Mouse (Mus musculus) forelimb bud, embryonic 11.5 days (tissue): ENCODE measurements at regions not wholly inside any gene's neighbourhood (a gene's known extent, or its start where the extent isn't known, plus 50 kb on each side); places are given as distances from the start of the nearest gene placed in this dataset.
"Not testable (repeated sequence)": the region's sequence is repeated elsewhere in the genome, so short reads cannot be mapped to it uniquely, and the experiment has no call there.

Source experiments
- DNase-seq: peaks from one replicate; pipeline ENCODE4 v3.0.0-alpha.2; 2012; ENCODE audit warnings: low read depth, low spot score

DNA sequence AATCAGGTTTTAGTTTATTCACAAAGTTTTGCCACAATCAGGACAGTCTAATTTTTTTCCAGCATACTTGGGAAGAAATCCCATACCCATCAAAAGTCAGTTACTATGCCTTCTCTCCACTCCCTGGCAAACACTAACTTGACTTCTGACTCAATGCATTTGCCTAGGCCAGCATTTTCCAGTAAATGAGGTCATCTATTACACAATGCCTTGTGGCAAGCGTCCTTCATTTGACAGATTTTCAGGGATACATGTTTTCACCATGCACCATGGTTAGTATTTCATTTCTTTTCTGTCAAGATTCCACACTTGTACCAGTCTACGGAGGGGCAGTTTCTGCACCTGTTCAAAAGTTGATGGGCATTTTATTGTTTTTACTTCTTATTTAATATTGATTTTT, 88.4 kb upstream of the Slc2a12 start:
- DNase-seq: not testable (repeated sequence)

- DNase-seq: not testable (repeated sequence)
Observed at GRCm38 (mm10) chr10:22569250-22570010, 75.4 kb upstream of the Slc2a12 start.

- not testable (repeated sequence) for DNase-seq
Observed at GRCm38 (mm10) chr10:22574048-22574447, 70.8 kb upstream of the Slc2a12 start.

GRCm38 (mm10) chr10:22579426-22579825, 65.4 kb upstream of the Slc2a12 start:
- DNase-seq: peak; percentile 29

DNA sequence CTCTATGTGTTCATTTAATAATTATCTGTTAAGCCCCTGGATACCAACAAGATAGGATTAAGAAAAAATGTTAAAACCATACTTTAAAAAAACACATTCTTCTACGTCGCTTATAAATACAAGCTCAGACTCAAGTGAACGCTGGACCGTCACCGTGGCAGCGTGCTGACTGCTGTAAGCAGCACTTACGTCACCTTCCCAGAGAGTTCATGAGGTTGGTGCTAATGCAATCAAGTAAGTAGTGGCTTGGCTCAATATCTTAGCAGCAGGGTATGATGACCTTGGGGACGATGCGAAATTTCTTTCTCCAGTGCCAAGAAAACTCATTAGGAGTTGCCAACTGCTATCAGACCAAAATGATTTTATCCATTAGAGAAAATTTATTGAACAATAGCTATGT, 63.5 kb upstream of the Slc2a12 start:
- not testable (repeated sequence) for DNase-seq

- not testable (repeated sequence) for DNase-seq
Observed at GRCm38 (mm10) chr10:22583306-22583705, 61.5 kb upstream of the Slc2a12 start.

DNA sequence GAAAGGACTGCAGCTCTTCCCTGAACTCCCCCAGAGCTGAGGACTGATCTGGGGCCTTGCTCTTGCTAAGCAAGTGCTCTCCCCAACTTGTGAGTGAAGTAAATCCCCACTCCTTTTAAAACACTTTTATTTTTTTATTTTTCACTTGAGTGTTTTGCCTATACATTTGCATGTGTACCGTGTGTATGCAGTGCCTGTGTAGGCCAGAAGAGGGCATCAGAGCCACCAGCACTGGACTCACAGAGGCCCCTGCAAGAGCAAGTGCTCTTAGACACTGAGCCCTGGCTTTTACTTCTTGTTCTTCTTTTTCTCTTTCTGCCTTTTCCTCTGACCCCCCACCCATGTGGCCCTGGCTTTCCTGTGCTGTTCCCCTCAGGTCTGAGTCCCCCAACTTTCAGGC, 56.2 kb upstream of the Slc2a12 start:
- not testable (repeated sequence) for DNase-seq

DNA sequence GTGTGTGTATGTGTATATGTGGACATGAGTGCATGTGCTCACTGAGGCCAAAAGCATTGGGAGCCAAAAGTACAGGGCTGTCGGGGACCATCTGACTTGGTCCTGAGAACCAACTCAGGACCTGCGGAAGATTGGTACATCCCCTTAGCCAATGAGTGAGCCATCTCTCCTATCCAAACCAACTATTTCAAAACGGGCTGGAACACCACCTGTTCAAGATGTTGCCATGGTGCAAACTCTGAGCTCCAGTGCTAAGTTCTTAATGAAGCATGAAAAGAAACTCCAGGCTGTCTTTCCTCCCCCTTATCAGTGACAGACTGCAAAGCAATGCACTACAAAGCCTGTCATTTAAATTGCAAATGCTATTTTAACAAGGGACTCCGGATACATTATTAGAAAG, 53.1 kb upstream of the Slc2a12 start:
- not testable (repeated sequence) for DNase-seq

DNA sequence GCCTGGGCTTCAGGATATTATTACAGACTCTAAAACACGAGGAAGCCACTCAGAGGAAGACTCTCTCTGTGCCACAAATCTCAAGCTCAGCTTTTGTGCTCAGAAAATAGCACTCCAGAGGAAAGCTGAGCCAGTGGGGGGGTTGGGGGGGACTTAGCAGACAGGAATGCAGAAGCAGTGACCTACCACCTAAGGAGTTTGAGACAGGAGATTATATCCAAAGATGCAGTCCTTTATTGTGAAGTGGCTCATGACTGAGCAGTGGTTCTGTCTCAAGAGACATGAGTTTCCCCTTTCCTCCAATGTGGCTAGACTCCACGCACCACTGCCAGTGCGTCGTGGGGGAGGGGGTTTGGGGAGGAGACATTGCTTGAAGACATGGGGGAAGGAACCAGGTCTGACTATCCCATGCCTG, 52.6 kb upstream of the Slc2a12 start:
- DNase-seq: not testable (repeated sequence)

DNA sequence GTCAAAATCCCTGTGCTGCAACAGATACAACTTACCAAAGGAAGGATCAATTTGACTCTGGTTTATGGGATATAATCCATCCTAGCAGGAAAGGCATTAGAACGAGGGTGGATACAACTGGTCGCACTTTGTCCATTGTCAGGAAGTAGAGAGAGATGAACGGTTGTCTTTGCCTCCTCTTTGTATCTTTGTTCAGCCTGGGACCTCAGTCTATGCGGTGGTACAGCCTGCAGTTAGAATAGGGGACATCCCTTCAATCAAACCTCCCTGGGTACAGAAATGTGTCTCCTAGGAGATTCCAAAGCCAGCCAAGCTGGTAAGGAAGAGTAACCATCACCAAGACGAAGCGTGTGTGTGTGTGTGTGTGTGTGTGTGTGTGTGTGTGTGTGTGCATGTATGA, 52.1 kb upstream of the Slc2a12 start:
- not testable (repeated sequence) for DNase-seq
